Mouse (Mus musculus): ENCODE results near the gene Zfp65.
"Not testable (repeated sequence)": the region's sequence is repeated elsewhere in the genome, so short reads cannot be mapped to it uniquely, and the experiment has no call there.

Zfp65 gene

DNA sequence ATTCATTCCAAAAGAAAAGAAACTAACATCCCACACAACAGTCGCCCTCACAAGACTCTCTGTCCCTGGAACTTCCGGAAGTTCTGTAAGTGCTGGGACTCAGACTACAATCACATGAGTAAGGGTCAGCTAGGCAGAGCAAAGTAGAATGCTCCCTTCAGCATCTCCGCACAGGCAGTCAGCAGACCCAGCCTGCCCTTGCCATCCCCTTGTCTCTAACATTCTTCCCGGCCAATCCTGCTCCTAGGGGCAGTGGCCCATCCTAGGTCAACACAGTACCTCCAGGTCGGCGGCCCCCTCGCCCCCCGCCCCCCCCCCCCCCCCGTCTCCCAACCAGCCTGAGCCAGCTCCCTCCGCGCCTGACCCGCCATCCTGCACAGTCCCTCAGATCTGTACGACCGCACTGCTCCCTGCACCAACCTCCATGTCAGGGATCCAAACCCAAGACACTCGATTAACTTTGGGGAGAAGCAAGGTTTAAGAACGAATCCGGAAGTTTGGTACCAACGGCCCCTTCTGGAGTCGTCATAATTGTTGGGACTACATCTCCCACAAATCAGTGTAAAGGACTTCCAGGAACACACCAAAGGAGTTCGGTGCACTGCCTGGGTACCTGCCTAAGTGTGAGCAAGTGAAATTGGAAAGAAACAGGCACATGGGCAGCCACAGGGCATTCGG, at the start of gene Zfp65:
Gene Zfp65, minus strand, starts transcription at position 533 of the 678 bp plus-strand sequence.
- DNase-seq (ENCODE audit: low read depth), result no peak

DNA sequence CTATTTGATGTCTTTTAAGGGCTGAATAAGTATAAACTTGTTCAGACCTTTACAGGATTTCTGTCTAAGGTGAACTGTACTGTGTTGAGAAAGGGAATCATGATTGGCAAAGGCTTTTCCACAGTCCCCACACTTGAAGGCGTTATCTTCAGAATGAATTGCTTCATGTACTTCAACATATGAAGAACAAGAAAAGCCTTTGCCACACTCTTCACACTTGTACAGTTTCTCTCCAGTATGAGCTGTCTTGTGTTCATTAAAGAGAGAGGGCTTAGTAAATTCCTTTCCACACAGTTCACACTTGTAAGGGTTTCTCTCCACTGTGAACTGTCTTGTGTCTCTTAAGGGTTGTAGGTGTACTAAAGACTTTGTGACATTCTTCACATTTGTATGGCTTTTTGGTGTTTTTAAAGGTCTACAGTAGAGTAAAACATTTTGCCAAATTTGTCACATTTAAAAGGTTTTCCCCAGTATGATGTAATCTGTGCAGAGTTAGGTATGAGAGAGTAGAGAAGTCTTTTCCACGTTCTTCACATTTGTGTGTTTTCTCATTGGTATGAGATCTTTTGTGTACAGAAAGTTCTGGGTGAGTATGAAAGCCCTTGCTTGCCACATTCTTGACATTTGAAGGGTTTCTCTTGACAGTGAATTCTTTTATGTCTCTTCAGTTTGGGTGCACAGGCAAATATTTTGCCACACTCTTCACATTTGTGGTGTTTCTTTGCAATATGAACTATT, 34.2 kb upstream of the Zfp65 start:
- no peak for DNase-seq (ENCODE audit: low read depth)

DNA sequence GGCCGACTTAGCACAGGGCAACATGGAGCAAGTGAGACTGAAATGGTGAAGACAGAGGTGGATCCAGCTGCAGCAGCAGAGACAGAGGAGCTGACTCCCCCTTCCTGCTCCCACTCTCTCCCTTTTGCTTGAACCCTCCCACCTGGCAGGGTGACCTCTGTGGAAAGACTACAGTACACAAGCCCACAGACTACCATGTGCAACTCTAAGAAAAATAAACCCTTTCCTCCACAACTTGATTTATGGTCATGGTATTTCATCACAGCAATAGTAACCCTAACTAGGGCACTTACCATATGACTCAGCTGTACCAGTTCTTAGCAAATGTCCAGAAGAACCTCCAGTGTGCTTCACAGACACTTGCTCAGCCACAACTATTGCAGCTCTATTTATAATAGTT, 31.0 kb upstream of the Zfp65 start:
- no peak for DNase-seq (ENCODE audit: low read depth)

- DNase-seq (ENCODE audit: low read depth), result no peak
These were observed 26.8 kb upstream of the Zfp65 start for GRCm38 (mm10) chr13:67755761-67756160.

DNA sequence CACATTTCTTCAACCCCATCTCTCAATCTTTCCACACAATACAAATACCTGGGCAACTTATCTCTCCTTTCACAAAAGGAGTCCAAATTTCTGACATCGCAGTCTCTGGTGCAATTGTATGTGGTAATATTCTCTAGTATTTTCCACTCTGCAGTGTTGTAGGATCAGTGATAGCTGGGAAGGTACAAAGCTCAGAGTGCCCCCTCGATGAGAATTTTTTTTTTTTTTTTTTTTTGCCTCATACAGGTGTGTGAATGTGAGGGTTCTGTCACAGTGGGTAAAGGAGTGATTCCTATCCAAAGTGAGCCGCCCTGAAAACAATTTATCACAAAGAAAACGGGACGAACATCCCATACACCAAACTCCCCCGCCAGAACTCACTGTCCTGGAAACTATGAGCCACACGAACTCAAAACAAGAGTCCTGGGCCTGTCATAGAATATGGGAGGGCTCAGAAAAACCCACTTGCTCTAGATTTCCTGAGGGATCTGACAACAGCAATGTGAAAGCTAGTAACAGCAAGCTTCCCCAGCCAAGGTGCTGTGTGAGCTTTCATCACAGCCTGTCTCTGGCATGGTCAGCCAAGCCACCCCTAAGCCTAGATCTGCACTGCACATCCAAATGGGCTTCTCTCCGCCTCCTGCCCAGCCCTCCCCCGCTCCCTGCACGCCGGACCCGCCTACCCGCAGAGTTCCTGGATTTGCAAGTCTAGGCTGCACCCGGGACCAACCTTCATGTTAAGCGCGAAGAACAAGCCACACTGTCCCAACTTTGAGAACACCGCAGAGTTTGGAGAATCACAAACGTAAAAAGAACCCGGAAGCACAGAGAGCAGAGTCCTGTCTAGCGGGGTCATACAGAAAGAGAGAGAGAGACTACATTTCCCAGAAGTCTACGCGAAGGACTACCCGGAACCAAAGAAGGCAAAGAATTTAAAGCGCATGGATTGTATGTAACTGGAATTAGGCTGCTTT, 25.6 kb upstream of the Zfp65 start, which contains the start of gene Zfp85:
Gene Zfp85, minus strand, starts transcription at position 896 of the 974 bp plus-strand sequence.
- DNase-seq (ENCODE audit: low read depth), result peak; percentile 34

DNA sequence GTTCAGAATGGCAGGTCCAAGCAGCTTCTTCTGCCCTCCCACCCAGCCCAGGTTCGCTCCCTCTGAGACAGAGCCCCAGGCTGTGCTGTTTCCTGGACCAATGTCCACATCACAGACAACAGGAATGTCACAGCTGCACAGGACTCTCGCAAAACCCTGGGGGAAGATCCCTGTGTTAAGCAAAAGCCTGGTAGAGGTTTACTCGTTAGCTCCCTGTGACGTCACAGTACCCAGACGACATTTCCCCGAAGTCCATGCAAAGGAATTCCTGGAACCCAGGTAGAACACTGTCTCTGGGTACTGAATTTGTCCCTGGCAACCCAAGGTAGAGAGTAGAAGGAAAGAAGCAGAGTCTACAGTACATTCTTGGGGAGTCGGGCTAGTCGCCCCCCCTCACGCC, 14.9 kb upstream of the Zfp65 start:
- DNase-seq (ENCODE audit: low read depth), result no peak

- DNase-seq (ENCODE audit: low read depth), result no peak
These were observed 14.0 kb upstream of the Zfp65 start for GRCm38 (mm10) chr13:67742941-67743340.

GRCm38 (mm10) chr13:67734391-67734790, 5.4 kb upstream of the Zfp65 start:
- not testable (repeated sequence) for DNase-seq (ENCODE audit: low read depth)

GRCm38 (mm10) chr13:67729441-67729840, 468 bp upstream of the Zfp65 start:
- DNase-seq (ENCODE audit: low read depth), result not testable (repeated sequence)

GRCm38 (mm10) chr13:67728106-67728505, 867 bp downstream of the Zfp65 start:
- DNase-seq (ENCODE audit: low read depth), result no peak

- DNase-seq (ENCODE audit: low read depth), result not testable (repeated sequence)
These were observed 3.6 kb downstream of the Zfp65 start for GRCm38 (mm10) chr13:67725331-67725730.

DNA sequence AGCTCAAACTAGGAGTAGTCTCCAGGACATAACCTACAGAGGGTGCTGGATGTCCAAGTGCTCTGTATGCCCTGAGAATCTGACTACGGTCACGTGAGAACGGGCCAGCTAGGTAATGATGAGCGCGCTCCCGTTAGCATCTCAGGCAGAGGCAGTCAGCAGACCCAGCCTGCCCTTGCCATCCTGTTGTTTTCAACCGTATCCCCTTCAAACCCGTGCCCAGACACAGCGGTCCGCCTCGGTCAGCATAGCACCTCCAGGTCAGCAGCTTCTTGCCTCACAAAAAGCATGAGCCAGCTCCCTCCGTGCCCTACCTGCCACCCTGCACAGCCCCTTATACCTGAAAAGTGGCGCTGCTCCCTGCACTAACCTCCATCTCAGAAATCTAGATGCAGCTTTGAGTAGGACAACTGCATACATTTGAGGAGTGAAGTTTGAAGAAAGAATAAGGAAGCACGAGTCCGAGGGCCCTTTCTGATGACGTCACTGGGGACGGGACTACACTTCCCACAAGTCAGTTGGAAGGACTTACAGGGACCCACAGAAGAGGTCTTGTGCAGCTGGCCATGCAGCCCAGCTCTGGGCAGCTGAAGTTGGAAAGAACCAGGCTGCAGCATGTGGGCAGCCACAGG, 5.0 kb downstream of the Zfp65 start:
- peak; percentile 81 for DNase-seq (ENCODE audit: low read depth)

DNA sequence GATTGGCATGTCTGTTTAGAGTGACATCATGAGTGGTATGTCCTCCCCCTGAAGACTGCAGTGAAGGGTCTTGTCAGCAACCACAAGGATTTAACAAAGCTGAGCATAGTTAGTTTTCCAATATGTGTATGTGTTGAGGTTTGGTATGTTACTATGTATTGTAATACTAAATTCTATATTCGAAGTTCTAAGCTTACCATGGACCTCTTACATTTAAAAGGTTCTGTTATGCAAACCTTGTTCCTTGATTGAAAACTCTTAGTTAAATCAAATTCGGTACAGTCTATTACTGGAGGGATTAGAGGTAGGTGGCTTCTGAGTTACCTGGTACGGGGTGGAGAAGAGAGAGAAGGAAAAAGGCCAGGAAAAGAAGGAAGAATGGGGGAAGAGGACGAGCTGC, 42.0 kb downstream of the Zfp65 start, which contains the start of gene Zfp738:
Gene Zfp738, minus strand, starts transcription at position 101 of the 400 bp plus-strand sequence.
- DNase-seq (ENCODE audit: low read depth), result no peak

DNA sequence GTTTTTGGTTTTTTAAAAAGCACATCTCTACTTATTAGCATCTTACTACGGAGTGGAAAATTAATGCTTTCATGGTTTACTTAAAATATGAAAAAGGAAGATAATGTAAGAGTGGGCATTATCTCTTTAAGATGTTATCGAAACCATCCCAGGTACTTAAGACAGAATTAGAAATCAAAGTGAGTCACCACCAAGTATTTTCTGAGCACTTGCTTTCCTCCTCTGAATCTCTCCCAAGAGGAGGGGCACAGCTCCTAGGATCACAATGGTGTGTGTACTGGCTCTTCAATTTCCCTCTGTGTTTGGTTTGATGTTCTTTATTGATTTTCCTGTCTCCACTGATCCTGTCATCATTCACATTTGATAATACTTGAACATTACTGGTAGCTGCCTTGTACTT, 45.1 kb downstream of the Zfp65 start:
- not testable (repeated sequence) for DNase-seq (ENCODE audit: low read depth)

DNA sequence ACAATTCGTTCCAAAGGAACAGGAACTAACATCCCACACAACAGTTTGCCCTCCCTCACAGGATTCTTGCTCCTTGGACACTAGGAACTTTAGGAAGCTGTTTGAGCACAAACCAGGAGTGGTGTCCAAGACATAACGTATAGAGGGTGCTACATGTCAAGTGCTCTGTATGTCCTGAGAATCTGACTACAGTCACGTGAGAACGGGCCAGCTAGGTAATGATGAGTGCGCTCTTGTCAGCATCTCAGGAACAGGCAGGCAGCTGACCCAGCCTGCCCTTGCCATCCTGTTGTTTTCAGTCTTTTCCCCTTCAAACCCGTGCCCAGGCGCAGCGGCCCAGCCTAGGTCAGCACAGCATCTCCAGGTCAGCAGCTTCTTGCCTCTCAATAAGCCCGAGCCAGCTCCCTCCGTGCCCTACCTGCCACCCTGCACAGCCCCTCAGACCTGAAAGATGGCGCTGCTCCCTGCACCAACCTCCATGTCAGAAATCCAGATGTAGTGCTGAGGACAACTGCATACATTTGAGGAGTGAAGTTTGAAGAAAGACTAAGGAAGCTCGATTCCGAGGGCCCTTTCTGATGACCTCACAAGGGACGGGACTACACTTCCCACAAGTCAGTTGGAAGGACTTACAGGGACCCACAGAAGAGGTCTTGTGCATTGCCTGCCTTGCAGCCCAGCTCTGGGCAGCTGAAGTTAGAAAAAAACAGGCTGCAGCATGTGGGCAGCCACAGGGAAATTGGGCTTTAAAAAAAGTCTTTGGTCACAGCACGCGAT, 45.8 kb downstream of the Zfp65 start:
- peak; percentile 67 for DNase-seq (ENCODE audit: low read depth)

- no peak for DNase-seq (ENCODE audit: low read depth)
These were observed 54.1 kb downstream of the Zfp65 start for GRCm38 (mm10) chr13:67674902-67675301.
